Mouse (Mus musculus) testis, adult 2 months (tissue): ENCODE data around the gene Olfml2a. TPM values are rescaled to one million over a fixed set of nuclear protein-coding genes. Genes with fewer than 3 reads are reported as not detected.

Experiments used
- H3K27ac ChIP-seq: fragments of 200-500 bp; 2 replicates; pipeline ENCODE4 v1.5.1; 2012; ENCODE audit warnings: low read depth, low read length; ENCODE audit not compliant: control insufficient read depth, insufficient read depth
- H3K27me3 ChIP-seq: fragments of 200-500 bp; 2 replicates; pipeline ENCODE4 v1.6.1; 2012; ENCODE audit warnings: mild to moderate bottlenecking, low read length, moderate library complexity; ENCODE audit not compliant: control insufficient read depth, insufficient read depth
- H3K36me3 ChIP-seq: fragments of 200-500 bp; 2 replicates; pipeline ENCODE4 v1.6.1; 2012; ENCODE audit warnings: mild to moderate bottlenecking, low read length; ENCODE audit not compliant: control insufficient read depth, insufficient read depth
- H3K4me1 ChIP-seq: fragments of 200-500 bp; 2 replicates; pipeline ENCODE4 v1.6.1; 2012; ENCODE audit warnings: low read length; ENCODE audit not compliant: control insufficient read depth, insufficient read depth
- H3K4me3 ChIP-seq: fragments of 200-500 bp; 2 replicates; pipeline ENCODE4 v1.5.1; 2012; ENCODE audit warnings: low read depth, mild to moderate bottlenecking, low read length, moderate library complexity, mixed read lengths; ENCODE audit not compliant: control insufficient read depth
- CTCF ChIP-seq: fragments of 200-500 bp; IDR thresholded peaks from 2 replicates; pipeline ENCODE4 v1.5.1; 2012; ENCODE audit warnings: low read depth, mild to moderate bottlenecking, inconsistent platforms, low read length, moderate library complexity; ENCODE audit not compliant: control insufficient read depth, insufficient read depth, insufficient replicate concordance
- POLR2A ChIP-seq: fragments of 200-500 bp; IDR thresholded peaks from 2 replicates; pipeline ENCODE4 v1.6.1; 2012; ENCODE audit warnings: low read depth, mild to moderate bottlenecking, inconsistent platforms, low read length, moderate library complexity; ENCODE audit not compliant: control insufficient read depth
- polyA plus RNA-seq: library from polyadenylated mRNA; depleted of rRNA; stranded (reverse); fragments of >200 nt; gene quantifications from 2 replicates; pipeline ENCODE4 v1.2.3, GENCODE M21; 2012

Olfml2a gene
- polyA plus RNA-seq, 1 experiment = 1.6 TPM

GRCm38 (mm10) chr2:38927115-38927979, 4.4 kb upstream of the Olfml2a start, which contains the start of gene Nr6a1:
TSS of gene Nr6a1 (minus strand) at chr2:38927688.
- TF ChIP-seq POLR2A (no peak), CTCF (peak; percentile 61; the same call in 1 of the 2 replicates)

GRCm38 (mm10) chr2:38930269-38930668, 1.5 kb upstream of the Olfml2a start:
- Histone ChIP-seq H3K4me1 (peaks cover 16% of the 10 kb centered on the region), H3K4me3 (no peak overlapping the region), H3K27ac (no peak overlapping the region), H3K36me3 (no peaks in the 10 kb centered on the region), H3K27me3 (no peaks in the 10 kb centered on the region)
- TF ChIP-seq CTCF = no peak
- TF ChIP-seq POLR2A = no peak

More at GRCm38 (mm10) chr2:38927115-38927979, 4.4 kb upstream of the Olfml2a start, which contains the start of gene Nr6a1:
- Histone ChIP-seq H3K4me1 (peaks cover 18% of the 10 kb centered on the region), H3K4me3 (peak within 1 kb of the TSS; percentile 89), H3K36me3 (no peaks in the 10 kb centered on the region), H3K27ac (peak within 1 kb of the TSS; percentile 32; the same call in 1 of the 2 replicates), H3K27me3 (no peaks in the 10 kb centered on the region)

GRCm38 (mm10) chr2:38933931-38934330, 2.2 kb downstream of the Olfml2a start:
- Histone ChIP-seq H3K36me3 (no peaks in the 10 kb centered on the region), H3K4me3 (no peak overlapping the region), H3K4me1 (peaks cover 12% of the 10 kb centered on the region), H3K27me3 (no peaks in the 10 kb centered on the region), H3K27ac (no peak overlapping the region)
- no peak for TF ChIP-seq CTCF
- no peak for TF ChIP-seq POLR2A

DNA sequence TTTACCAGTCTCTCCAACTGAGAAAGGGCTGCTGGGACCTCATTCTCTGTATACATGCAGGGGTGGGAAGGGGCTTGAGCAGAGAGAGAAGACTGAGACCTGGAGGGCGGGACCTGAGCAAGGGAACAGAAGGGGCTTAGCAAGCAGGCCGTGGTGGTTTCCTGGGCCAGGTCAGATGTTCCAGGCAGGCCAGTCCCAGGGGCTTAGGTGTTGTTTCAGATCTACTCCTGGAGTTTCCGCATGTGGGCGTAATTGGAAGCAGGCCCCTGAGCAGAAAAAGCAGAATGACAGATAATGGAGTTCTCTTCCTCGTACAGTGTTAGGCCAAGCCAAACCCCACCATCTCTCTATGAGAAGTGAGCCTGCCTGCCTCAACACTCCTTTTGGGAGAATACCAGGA, 3.2 kb downstream of the Olfml2a start:
- no peak overlapping the region for H3K27ac ChIP-seq
- no peak for TF ChIP-seq CTCF
- no peak for TF ChIP-seq POLR2A
- H3K36me3 ChIP-seq = no peaks in the 10 kb centered on the region
- peaks cover 12% of the 10 kb centered on the region for H3K4me1 ChIP-seq
- no peak overlapping the region for H3K4me3 ChIP-seq
- no peaks in the 10 kb centered on the region for H3K27me3 ChIP-seq

DNA sequence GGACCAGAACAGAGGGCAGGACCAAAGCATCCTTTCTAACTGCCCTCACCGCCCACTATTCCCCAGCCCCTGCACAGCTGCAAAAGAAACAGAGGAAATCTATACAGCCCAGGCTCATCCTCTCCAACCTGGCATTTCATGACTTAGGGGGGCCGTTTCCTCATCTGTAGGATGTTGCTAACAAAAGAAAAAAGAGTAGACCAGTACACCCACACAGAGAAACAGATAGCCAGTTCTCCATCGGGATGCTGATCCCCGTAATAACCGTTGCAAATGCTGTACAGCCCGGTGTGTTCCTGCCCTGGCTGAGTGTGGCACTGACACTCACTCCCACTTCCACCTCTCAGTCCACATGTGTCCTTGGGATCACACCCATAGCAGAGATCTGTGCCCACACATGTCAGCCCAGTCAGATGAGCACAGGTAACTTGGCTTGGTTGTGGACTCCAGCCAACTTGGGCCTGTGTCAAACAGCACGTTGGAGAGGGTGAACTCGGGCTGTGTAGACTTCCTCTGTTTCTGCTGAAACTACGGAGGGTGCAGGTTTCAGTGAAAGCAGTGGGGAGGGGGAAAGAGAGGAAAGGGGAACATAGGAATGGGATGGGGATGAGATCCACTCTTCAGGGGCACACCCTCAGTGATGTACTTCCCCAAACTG, 5.1 kb downstream of the Olfml2a start:
- no peak for TF ChIP-seq CTCF
- TF ChIP-seq POLR2A = no peak
- H3K27me3 ChIP-seq = no peaks in the 10 kb centered on the region
- peaks cover 6% of the 10 kb centered on the region for H3K4me1 ChIP-seq
- no peaks in the 10 kb centered on the region for H3K36me3 ChIP-seq
- no peak overlapping the region for H3K4me3 ChIP-seq
- no peak overlapping the region for H3K27ac ChIP-seq

DNA sequence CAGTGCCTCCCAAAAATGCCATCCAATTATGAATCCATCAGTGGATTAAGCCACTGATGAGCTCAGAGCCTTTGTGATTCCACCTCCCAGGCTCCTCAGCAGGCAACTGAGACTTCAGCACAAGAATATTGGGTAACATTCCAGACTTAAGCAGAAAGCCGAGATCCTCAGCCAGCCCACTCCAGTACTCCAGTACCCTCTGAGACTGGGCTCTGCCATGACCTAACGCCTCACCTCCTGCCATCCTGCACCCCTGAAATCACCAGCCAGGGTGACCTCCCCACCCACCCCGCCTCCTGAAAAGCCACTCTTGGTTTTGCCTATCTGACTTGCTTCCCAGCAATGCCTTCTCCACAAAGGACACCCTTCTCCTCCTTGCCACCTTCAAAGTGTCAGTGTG, 5.6 kb downstream of the Olfml2a start:
- Histone ChIP-seq H3K4me1 (peaks cover 1% of the 10 kb centered on the region; the same call in 1 of the 2 replicates), H3K4me3 (no peak overlapping the region), H3K27me3 (no peaks in the 10 kb centered on the region), H3K27ac (no peak overlapping the region), H3K36me3 (no peaks in the 10 kb centered on the region)
- TF ChIP-seq CTCF (no peak), POLR2A (no peak)

- Histone ChIP-seq H3K27me3 (no peaks in the 10 kb centered on the region), H3K4me1 (no peaks in the 10 kb centered on the region), H3K27ac (no peak overlapping the region), H3K4me3 (no peak overlapping the region), H3K36me3 (no peaks in the 10 kb centered on the region)
- no peak for TF ChIP-seq POLR2A
- TF ChIP-seq CTCF = no peak
Measured at GRCm38 (mm10) chr2:38938007-38938406, 6.2 kb downstream of the Olfml2a start.
